Mouse (Mus musculus): ENCODE measurements around the gene Soat2. TPM values are rescaled to one million over a fixed set of nuclear protein-coding genes. Genes with fewer than 3 reads are reported as not detected.

Gene Soat2
- polyA plus RNA-seq, 1 experiment from 2014 or later, result 13.6 TPM

GRCm38 (mm10) chr15:102108651-102109525 lies 41.4 kb upstream of the Soat2 start:
- ATAC-seq (no peak), DNase-seq (peak; percentile 76)
- WGBS (ENCODE audit: insufficient replicate concordance), result 49% methylated on average over 18 of the region's 18 CpGs
- 0 out of 2 replicates have a peak, but pooled peaks cover 8% of the 10 kb centered on the region for H3K27me3 ChIP-seq (ENCODE audit: insufficient read depth, low read length)
- H3K9ac ChIP-seq (replicated peaks), result no peak overlapping the region
- TF ChIP-seq CTCF (IDR thresholded peaks at IDR 0.05; ENCODE audit: low read depth) (peak; percentile 80), EP300 (IDR thresholded peaks at IDR 0.05; ENCODE audit: low read depth) (no peak)
- H3K4me3 ChIP-seq (ENCODE audit: low read depth, low read length), result no peak overlapping the region
- peaks cover 31% of the 10 kb centered on the region for H3K4me1 ChIP-seq (ENCODE audit: insufficient read depth)
- no peak overlapping the region for H3K4me2 ChIP-seq (ENCODE audit: low read depth, low read length)
- H3K36me3 ChIP-seq (replicated peaks; ENCODE audit: insufficient read depth, low read length), result peaks cover 24% of the 10 kb centered on the region
- H3K27ac ChIP-seq (ENCODE audit: low read depth), result no peak overlapping the region; the same call in 1 of the 2 replicates
- H3K9me3 ChIP-seq (ENCODE audit: low read length), result no peaks in the 10 kb centered on the region

- TF ChIP-seq CTCF (IDR thresholded peaks at IDR 0.05; ENCODE audit: low read depth) (no peak), EP300 (IDR thresholded peaks at IDR 0.05; ENCODE audit: low read depth) (no peak)
- Histone ChIP-seq H3K9me3 (ENCODE audit: low read length) (no peaks in the 10 kb centered on the region), H3K4me1 (ENCODE audit: insufficient read depth) (peaks cover 22% of the 10 kb centered on the region), H3K27me3 (ENCODE audit: insufficient read depth, low read length) (0 out of 2 replicates have a peak, but pooled peaks cover 8% of the 10 kb centered on the region), H3K27ac (ENCODE audit: low read depth) (no peak overlapping the region), H3K36me3 (replicated peaks; ENCODE audit: insufficient read depth, low read length) (peaks cover 33% of the 10 kb centered on the region), H3K9ac (replicated peaks) (no peak overlapping the region), H3K4me3 (ENCODE audit: low read depth, low read length) (no peak overlapping the region), H3K4me2 (ENCODE audit: low read depth, low read length) (no peak overlapping the region)
- DNase-seq, result no peak
- ATAC-seq, result no peak
- WGBS (ENCODE audit: insufficient replicate concordance), result 78% methylated on average over 7 of the region's 7 CpGs
Observed at GRCm38 (mm10) chr15:102110271-102110670, 40.1 kb upstream of the Soat2 start.

- Histone ChIP-seq H3K27me3 (ENCODE audit: insufficient read depth, low read length) (0 out of 2 replicates have a peak, but pooled peaks cover 6% of the 10 kb centered on the region), H3K27ac (ENCODE audit: low read depth) (no peak overlapping the region), H3K4me3 (ENCODE audit: low read depth, low read length) (no peak overlapping the region), H3K9me3 (ENCODE audit: low read length) (no peaks in the 10 kb centered on the region), H3K4me2 (ENCODE audit: low read depth, low read length) (no peak overlapping the region), H3K9ac (replicated peaks) (no peak overlapping the region), H3K4me1 (ENCODE audit: insufficient read depth) (peaks cover 16% of the 10 kb centered on the region), H3K36me3 (replicated peaks; ENCODE audit: insufficient read depth, low read length) (peaks cover 36% of the 10 kb centered on the region)
- DNase-seq (no peak), ATAC-seq (no peak)
- 66% methylated on average over 29 of the region's 29 CpGs for WGBS (ENCODE audit: insufficient replicate concordance)
- TF ChIP-seq EP300 (IDR thresholded peaks at IDR 0.05; ENCODE audit: low read depth), result no peak
- no peak for TF ChIP-seq CTCF (IDR thresholded peaks at IDR 0.05; ENCODE audit: low read depth)
Observed at GRCm38 (mm10) chr15:102110701-102111494, 39.4 kb upstream of the Soat2 start.

GRCm38 (mm10) chr15:102111495-102111829 lies 38.9 kb upstream of the Soat2 start:
- 0 out of 2 replicates have a peak, but pooled peaks cover under 1% of the 10 kb centered on the region for H3K27me3 ChIP-seq (ENCODE audit: insufficient read depth, low read length)
- TF ChIP-seq CTCF (IDR thresholded peaks at IDR 0.05; ENCODE audit: low read depth), result no peak
- TF ChIP-seq EP300 (IDR thresholded peaks at IDR 0.05; ENCODE audit: low read depth), result no peak
- H3K27ac ChIP-seq (ENCODE audit: low read depth), result no peak overlapping the region
- DNase-seq, result no peak
- H3K36me3 ChIP-seq (replicated peaks; ENCODE audit: insufficient read depth, low read length), result peaks cover 40% of the 10 kb centered on the region
- ATAC-seq, result no peak
- H3K4me2 ChIP-seq (ENCODE audit: low read depth, low read length), result no peak overlapping the region
- peaks cover 10% of the 10 kb centered on the region for H3K4me1 ChIP-seq (ENCODE audit: insufficient read depth)
- H3K4me3 ChIP-seq (ENCODE audit: low read depth, low read length), result no peak overlapping the region
- WGBS (ENCODE audit: insufficient replicate concordance), result 70% methylated on average over 11 of the region's 11 CpGs
- H3K9ac ChIP-seq (replicated peaks), result no peak overlapping the region
- no peaks in the 10 kb centered on the region for H3K9me3 ChIP-seq (ENCODE audit: low read length)

- TF ChIP-seq CTCF (IDR thresholded peaks at IDR 0.05; ENCODE audit: low read depth) (no peak), EP300 (IDR thresholded peaks at IDR 0.05; ENCODE audit: low read depth) (no peak)
- H3K27ac ChIP-seq (ENCODE audit: low read depth), result no peak overlapping the region
- WGBS (ENCODE audit: insufficient replicate concordance), result 86% methylated on average over 6 of the region's 6 CpGs
- peaks cover 47% of the 10 kb centered on the region for H3K36me3 ChIP-seq (replicated peaks; ENCODE audit: insufficient read depth, low read length)
- no peak overlapping the region for H3K9ac ChIP-seq (replicated peaks)
- no peak for DNase-seq
- H3K4me3 ChIP-seq (ENCODE audit: low read depth, low read length), result no peak overlapping the region
- no peaks in the 10 kb centered on the region for H3K9me3 ChIP-seq (ENCODE audit: low read length)
- peaks cover 5% of the 10 kb centered on the region; the same call in 1 of the 2 replicates for H3K4me1 ChIP-seq (ENCODE audit: insufficient read depth)
- H3K4me2 ChIP-seq (ENCODE audit: low read depth, low read length), result no peak overlapping the region
- no peak for ATAC-seq
- no peaks in the 10 kb centered on the region for H3K27me3 ChIP-seq (ENCODE audit: insufficient read depth, low read length)
Observed at GRCm38 (mm10) chr15:102112181-102112580, 38.1 kb upstream of the Soat2 start.

- Histone ChIP-seq H3K27ac (ENCODE audit: low read depth) (no peak overlapping the region), H3K9me3 (ENCODE audit: low read length) (no peaks in the 10 kb centered on the region), H3K4me1 (ENCODE audit: insufficient read depth) (peaks cover 3% of the 10 kb centered on the region; the same call in 1 of the 2 replicates), H3K9ac (replicated peaks) (no peak overlapping the region), H3K4me3 (ENCODE audit: low read depth, low read length) (no peak overlapping the region), H3K36me3 (replicated peaks; ENCODE audit: insufficient read depth, low read length) (peaks cover 51% of the 10 kb centered on the region), H3K4me2 (ENCODE audit: low read depth, low read length) (no peak overlapping the region), H3K27me3 (ENCODE audit: insufficient read depth, low read length) (no peaks in the 10 kb centered on the region)
- WGBS (ENCODE audit: insufficient replicate concordance), result 72% methylated on average over 8 of the region's 8 CpGs
- DNase-seq, result no peak
- TF ChIP-seq CTCF (IDR thresholded peaks at IDR 0.05; ENCODE audit: low read depth) (no peak), EP300 (IDR thresholded peaks at IDR 0.05; ENCODE audit: low read depth) (no peak)
- ATAC-seq, result no peak
Observed at GRCm38 (mm10) chr15:102112827-102113226, 37.5 kb upstream of the Soat2 start.

Data from liver, postnatal 0 days (tissue).